Mouse (Mus musculus) embryonic facial prominence, embryonic 15.5 days (tissue): ENCODE results near the gene Vps4b. TPM values are rescaled to one million over a fixed set of nuclear protein-coding genes. Genes with fewer than 3 reads are reported as not detected.

Source experiments
- ATAC-seq: fragments of 200-750 bp; cut with Nextera tagmentation; 2 replicates; pipeline ENCODE4 v1.8.0; 2017; ENCODE audit warnings: low read depth, moderate TSS enrichment; ENCODE audit not compliant: insufficient number of reproducible peaks, low FRiP score, low TSS enrichment
- H3K27ac ChIP-seq: fragments of 300-500 bp; sonication (generic); replicated peaks from 2 replicates; pipeline ENCODE4 v1.5.1; 2015; ENCODE audit warnings: mild to moderate bottlenecking, inconsistent platforms
- H3K27me3 ChIP-seq: fragments of 300-500 bp; sonication (generic); 2 replicates; pipeline ENCODE4 v1.6.1; 2015; ENCODE audit warnings: inconsistent platforms
- H3K36me3 ChIP-seq: fragments of 300-500 bp; sonication (generic); 2 replicates; pipeline ENCODE4 v1.6.1; 2015; ENCODE audit warnings: mild to moderate bottlenecking, inconsistent platforms
- H3K4me1 ChIP-seq: fragments of 300-500 bp; sonication (generic); 2 replicates; pipeline ENCODE4 v1.6.1; 2015; ENCODE audit warnings: inconsistent platforms
- H3K4me2 ChIP-seq: fragments of 300-500 bp; sonication (generic); replicated peaks from 2 replicates; pipeline ENCODE4 v1.6.1; 2015; ENCODE audit warnings: mild to moderate bottlenecking, inconsistent platforms
- H3K4me3 ChIP-seq: fragments of 300-500 bp; sonication (generic); replicated peaks from 2 replicates; pipeline ENCODE4 v1.5.1; 2015; ENCODE audit warnings: mild to moderate bottlenecking, inconsistent platforms
- H3K9ac ChIP-seq: fragments of 300-500 bp; sonication (generic); 2 replicates; pipeline ENCODE4 v1.6.1; 2015; ENCODE audit warnings: inconsistent platforms
- H3K9me3 ChIP-seq: fragments of 300-500 bp; sonication (generic); replicated peaks from 2 replicates; pipeline ENCODE4 v1.6.1; 2016; ENCODE audit warnings: inconsistent platforms
- WGBS: fragments of 180-500 bp; shearing (Covaris S2); methylation state at CpG from one replicate; pipeline ENCODE4 v1.1.7; 2015; 5-methylcytosine and 5-hydroxymethylcytosine counted together
- polyA plus RNA-seq: library from polyadenylated mRNA; unstranded; fragments of >200 nt; fragmentation: Nextera tagmentation; extraction: Ambion mirVana; gene quantifications from 2 replicates; pipeline ENCODE4 v1.2.1, GENCODE M21; 2015

Gene Vps4b
- 62.9 and 67.9 TPM in 2 replicates for polyA plus RNA-seq

GRCm38 (mm10) chr1:106796542-106796924, at the start of gene Vps4b:
Gene Vps4b, minus strand, starts transcription at chr1:106796728.
- Histone ChIP-seq H3K9me3 (no peaks in the 10 kb centered on the region), H3K36me3 (no peaks in the 10 kb centered on the region), H3K9ac (peak within 1 kb of the TSS; percentile 99), H3K4me3 (peak within 1 kb of the TSS; percentile 98), H3K27me3 (no peaks in the 10 kb centered on the region), H3K4me2 (peak within 1 kb of the TSS; percentile 62), H3K4me1 (peaks cover 4% of the 10 kb centered on the region), H3K27ac (peak within 1 kb of the TSS; percentile 96)
- WGBS, result under 1% methylated on average over 23 of the region's 23 CpGs
- ATAC-seq, result peak; percentile 99

DNA sequence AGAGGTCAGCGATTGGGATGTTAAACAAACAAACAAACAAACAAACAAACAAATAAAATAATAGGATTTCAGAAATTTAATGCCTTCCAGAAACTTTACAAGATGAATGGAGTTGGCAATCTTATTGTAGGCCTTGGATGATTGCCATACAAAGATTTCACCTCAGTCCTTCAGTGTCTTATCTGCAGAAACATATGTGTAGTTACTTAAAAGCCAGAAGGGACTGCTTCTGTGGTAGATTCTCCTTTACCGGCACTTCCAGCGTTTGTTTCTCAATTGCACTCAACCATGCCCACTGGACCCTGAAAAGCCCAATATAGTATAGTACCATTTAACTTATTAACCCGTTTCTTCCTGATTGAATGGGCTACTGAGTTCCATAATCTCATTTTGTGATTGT, 32.3 kb upstream of the Vps4b start:
- Histone ChIP-seq H3K9ac (no peak overlapping the region), H3K4me1 (no peaks in the 10 kb centered on the region), H3K36me3 (no peaks in the 10 kb centered on the region), H3K9me3 (no peaks in the 10 kb centered on the region), H3K4me3 (no peak overlapping the region), H3K4me2 (no peak overlapping the region), H3K27ac (no peak overlapping the region), H3K27me3 (no peaks in the 10 kb centered on the region)
- no peak for ATAC-seq
- WGBS, result 68% methylated on average over 4 of the region's 4 CpGs

DNA sequence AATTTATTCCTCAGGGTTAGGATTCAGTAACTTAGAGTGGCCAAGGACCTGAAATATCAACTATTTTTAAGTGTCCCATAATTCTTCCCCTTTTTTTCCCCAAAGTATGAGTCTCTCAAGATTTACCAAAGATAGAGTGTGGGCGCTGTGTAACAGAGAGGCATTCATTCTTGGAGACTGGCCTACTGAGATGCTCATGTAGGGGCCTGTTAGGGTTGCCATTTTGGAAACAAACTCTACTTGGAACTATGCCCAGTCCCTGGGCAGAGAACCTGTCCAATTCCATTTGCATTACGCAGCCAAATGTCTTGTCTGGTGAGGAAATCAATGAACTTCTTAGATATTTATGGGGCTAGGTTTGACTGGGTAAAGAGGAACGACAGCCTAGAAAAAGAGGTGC, 25.8 kb upstream of the Vps4b start:
- H3K36me3 ChIP-seq, result no peaks in the 10 kb centered on the region
- H3K4me3 ChIP-seq, result no peak overlapping the region
- no peak overlapping the region for H3K9ac ChIP-seq
- H3K27me3 ChIP-seq, result no peaks in the 10 kb centered on the region
- no peak overlapping the region for H3K4me2 ChIP-seq
- 53% methylated on average over 3 of the region's 3 CpGs for WGBS
- H3K4me1 ChIP-seq, result no peaks in the 10 kb centered on the region
- H3K27ac ChIP-seq, result peak overlapping the region; percentile 48; the same call in 1 of the 2 replicates
- no peak for ATAC-seq
- H3K9me3 ChIP-seq, result no peaks in the 10 kb centered on the region

DNA sequence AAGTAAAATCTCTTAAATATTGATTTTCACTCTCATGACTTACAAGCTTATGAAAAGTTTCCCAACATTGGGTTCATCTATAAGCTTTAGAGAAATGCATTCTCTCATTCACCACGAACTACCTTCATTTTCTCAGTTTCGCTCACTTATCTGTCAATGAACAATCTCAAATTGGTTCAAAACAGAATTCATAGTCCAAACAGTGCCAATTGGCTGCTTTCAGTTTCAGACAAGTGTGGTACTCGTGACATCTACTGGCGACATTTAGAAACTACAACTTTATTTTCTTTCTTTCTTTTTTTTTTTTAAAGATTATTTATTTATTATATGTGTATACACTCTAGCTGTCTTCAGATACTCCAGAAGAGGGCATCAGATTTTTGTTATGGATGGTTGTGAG, 21.8 kb upstream of the Vps4b start:
- H3K27ac ChIP-seq, result no peak overlapping the region
- H3K4me2 ChIP-seq, result no peak overlapping the region
- no peak overlapping the region for H3K9ac ChIP-seq
- H3K36me3 ChIP-seq, result no peaks in the 10 kb centered on the region
- no peaks in the 10 kb centered on the region for H3K9me3 ChIP-seq
- no peaks in the 10 kb centered on the region for H3K4me1 ChIP-seq
- ATAC-seq, result no peak
- no peak overlapping the region for H3K4me3 ChIP-seq
- no peaks in the 10 kb centered on the region for H3K27me3 ChIP-seq
- 19% methylated on average over 4 of the region's 4 CpGs for WGBS

DNA sequence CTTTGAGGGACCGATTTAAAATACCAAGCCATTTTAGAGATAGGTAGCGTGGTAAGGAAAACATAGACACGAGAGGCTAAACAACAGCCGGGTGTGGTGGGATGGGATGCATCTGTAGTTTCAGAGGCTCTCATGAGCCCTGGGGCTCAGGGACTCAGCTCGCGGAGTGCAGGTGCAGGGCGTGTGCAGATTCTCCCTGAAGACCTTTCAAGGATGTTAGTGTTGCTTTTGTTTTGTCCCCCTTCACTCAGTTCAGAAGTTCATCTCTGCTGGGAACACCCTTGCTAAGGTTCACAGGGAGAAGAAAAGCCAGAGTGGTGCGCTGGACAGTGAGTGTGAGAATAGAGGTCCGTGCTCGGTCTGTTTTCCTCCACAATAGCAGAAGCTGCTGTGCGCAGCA, 20.2 kb upstream of the Vps4b start:
- H3K4me1 ChIP-seq, result no peaks in the 10 kb centered on the region
- H3K4me2 ChIP-seq, result no peak overlapping the region
- H3K27me3 ChIP-seq, result no peaks in the 10 kb centered on the region
- H3K4me3 ChIP-seq, result no peak overlapping the region
- 70% methylated on average over 11 of the region's 11 CpGs for WGBS
- H3K9ac ChIP-seq, result no peak overlapping the region
- no peak overlapping the region for H3K27ac ChIP-seq
- H3K9me3 ChIP-seq, result no peaks in the 10 kb centered on the region
- no peaks in the 10 kb centered on the region for H3K36me3 ChIP-seq
- ATAC-seq, result no peak

DNA sequence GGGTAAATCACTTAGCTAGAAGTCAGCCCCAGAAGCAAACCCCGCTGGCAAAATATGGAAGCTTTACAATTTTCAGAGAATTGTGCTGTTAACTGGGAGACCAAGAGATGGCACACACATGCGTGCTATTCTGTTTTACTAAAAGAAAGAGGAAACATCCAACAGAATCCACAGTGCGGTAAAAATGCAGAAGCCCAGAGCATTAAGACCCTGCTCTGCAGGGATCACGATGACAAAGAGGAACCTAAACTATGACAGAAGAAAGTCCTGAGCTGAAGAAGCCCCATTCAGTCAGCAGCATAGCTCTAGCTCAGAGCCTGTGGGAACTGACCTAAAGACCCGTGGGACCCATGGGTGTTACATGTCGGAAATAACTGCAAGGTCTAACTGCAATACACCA, 18.7 kb upstream of the Vps4b start:
- WGBS, result 83% methylated on average over 6 of the region's 6 CpGs
- no peak overlapping the region for H3K9ac ChIP-seq
- no peaks in the 10 kb centered on the region for H3K4me1 ChIP-seq
- ATAC-seq, result no peak
- H3K27ac ChIP-seq, result no peak overlapping the region
- no peak overlapping the region for H3K4me3 ChIP-seq
- H3K27me3 ChIP-seq, result no peaks in the 10 kb centered on the region
- H3K4me2 ChIP-seq, result no peak overlapping the region
- H3K9me3 ChIP-seq, result no peaks in the 10 kb centered on the region
- H3K36me3 ChIP-seq, result no peaks in the 10 kb centered on the region

- Histone ChIP-seq H3K27me3 (no peaks in the 10 kb centered on the region), H3K36me3 (no peaks in the 10 kb centered on the region), H3K9me3 (no peaks in the 10 kb centered on the region), H3K4me2 (no peak overlapping the region), H3K27ac (no peak overlapping the region), H3K9ac (no peak overlapping the region), H3K4me3 (no peak overlapping the region), H3K4me1 (no peaks in the 10 kb centered on the region)
- no peak for ATAC-seq
- 67% methylated on average over 5 of the region's 5 CpGs for WGBS
Measured at GRCm38 (mm10) chr1:106814864-106815263, 18.3 kb upstream of the Vps4b start.

DNA sequence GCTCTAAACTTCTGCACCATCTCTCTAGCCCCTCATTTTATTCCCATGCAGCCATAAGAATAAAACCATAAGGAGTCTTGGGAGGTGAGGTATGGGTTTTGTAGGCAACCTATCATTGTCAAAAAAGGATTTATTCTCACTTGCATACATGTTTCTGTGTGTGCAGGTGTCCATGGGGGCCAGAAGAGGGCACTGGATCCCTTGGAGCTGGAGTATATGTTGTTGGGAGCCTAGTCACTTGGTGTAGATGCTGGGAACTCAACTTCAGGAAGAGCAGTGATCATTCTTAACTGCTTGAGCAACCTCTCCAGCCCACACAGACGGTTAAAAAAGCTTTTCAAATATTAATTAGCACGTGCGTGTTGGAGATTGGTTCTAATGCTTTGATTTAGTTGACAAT, 3.4 kb upstream of the Vps4b start:
- Histone ChIP-seq H3K36me3 (no peaks in the 10 kb centered on the region), H3K4me1 (peaks cover 4% of the 10 kb centered on the region), H3K4me3 (no peak overlapping the region), H3K4me2 (no peak overlapping the region), H3K27me3 (no peaks in the 10 kb centered on the region), H3K9me3 (no peaks in the 10 kb centered on the region), H3K27ac (no peak overlapping the region), H3K9ac (no peak overlapping the region)
- no peak for ATAC-seq
- 86% methylated on average over 3 of the region's 3 CpGs for WGBS

DNA sequence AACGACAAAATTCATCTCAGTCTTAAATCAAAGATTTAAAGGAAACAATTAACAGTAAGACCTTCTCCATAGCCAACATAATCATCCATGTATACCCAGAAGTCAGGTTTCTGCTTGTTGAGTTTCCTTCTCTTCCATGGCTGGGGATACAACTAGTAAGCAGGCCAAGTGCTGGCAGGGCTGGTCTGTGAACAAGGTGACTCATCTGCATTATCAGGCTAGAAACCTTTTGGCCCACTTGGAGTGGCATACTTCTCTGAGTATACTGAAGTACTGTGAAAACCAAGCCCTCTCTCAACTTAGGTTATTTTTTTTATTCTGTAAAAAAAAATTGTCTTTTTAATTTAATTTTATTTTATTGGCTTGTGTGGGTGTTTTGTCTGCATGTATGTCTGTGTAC, 2.9 kb upstream of the Vps4b start:
- WGBS, result 41% methylated on average over 1 of the region's 1 CpGs
- Histone ChIP-seq H3K9me3 (no peaks in the 10 kb centered on the region), H3K27ac (no peak overlapping the region), H3K9ac (no peak overlapping the region), H3K4me1 (peaks cover 4% of the 10 kb centered on the region), H3K27me3 (no peaks in the 10 kb centered on the region), H3K4me3 (no peak overlapping the region), H3K36me3 (no peaks in the 10 kb centered on the region), H3K4me2 (no peak overlapping the region)
- no peak for ATAC-seq

DNA sequence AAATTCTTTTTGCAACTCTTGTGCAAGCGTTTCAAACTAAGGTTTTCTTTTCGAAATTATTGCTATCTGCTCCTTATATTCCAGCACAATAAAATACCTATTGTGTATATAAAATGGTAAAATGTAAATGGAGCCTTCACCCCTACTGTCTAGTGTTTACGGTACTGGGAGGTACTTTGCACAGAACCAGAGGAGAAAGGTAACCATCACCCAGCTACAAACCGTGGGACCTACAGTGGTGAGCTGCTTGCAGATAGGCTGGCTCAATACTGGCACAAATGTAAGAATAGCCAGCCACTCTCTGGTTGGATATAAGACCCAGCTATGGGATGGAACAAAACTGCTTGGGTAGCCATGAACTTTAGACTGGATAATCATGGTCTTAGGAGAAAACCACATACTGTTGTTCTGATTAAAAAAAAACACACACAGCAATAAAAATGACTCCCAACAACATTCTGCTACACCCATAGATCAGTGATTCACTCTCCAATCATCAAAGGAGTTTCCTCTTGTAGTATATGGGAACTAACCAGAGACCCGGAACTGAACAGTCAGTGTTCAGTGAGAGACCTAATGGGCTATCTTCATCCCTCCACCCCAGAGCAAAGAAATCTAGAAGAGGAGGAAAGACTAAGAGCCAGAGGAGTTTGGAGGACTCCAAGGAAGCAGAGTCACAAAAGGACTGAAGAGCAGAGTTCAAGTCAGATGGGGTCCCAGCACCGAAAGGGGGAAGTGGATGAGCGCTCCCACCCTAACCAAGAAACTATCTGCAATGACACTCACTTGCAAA, 655 bp upstream of the Vps4b start:
- Histone ChIP-seq H3K9ac (no peak overlapping the region), H3K4me3 (peak overlapping the region; percentile 98), H3K27me3 (no peaks in the 10 kb centered on the region), H3K4me1 (peaks cover 4% of the 10 kb centered on the region), H3K27ac (peak overlapping the region; percentile 96; the same call in 1 of the 2 replicates), H3K36me3 (no peaks in the 10 kb centered on the region), H3K4me2 (peak overlapping the region; percentile 62), H3K9me3 (no peaks in the 10 kb centered on the region)
- ATAC-seq, result no peak
- 63% methylated on average over 7 of the region's 7 CpGs for WGBS

DNA sequence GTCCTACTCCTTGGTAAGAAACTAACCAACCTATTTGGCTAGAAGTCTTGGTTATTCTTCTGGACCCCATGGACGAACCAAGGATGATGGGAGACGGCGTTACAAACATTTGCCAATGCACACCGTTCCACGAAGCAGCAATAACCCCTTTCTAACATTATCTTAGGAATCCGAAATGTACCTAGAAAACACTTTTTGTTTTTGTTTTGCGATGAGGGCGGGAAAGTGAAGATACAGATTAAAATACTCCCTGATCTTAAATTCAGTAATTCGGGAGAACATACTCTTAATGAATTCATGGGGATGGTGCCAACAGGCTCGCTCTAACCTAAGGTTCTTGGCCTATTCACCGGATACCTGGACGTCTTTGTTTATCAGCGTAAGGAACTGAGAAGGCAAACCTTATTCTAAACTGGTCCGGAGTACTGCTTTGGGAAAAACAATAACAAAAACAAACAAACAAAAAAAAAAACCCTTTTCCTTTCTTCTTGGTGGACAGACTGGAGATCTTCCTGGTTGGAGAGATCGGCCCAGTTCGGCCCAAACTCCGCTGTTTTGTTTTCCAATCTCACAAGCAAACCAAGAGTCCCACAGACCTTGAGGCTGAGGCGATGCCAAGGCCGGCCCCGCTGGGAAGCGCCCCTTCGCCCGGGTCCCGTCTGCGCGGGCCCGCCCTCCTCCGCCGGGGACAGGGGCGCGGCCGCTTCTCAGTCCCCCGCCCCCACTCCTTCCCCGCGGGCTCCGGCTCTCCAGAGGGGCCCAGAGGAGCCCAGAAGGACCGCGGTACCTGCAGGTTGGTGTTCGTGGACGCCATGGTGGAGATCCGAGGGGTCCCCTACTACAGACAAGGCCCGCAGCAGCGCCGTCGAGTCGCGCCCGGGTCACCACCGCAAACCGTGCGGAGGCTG, 640 bp downstream of the Vps4b start:
- H3K4me2 ChIP-seq, result peak overlapping the region; percentile 62
- WGBS, result 3% methylated on average over 48 of the region's 51 CpGs
- H3K9ac ChIP-seq, result peak overlapping the region; percentile 99
- no peaks in the 10 kb centered on the region for H3K36me3 ChIP-seq
- H3K27ac ChIP-seq, result peak overlapping the region; percentile 96
- H3K27me3 ChIP-seq, result no peaks in the 10 kb centered on the region
- H3K9me3 ChIP-seq, result no peaks in the 10 kb centered on the region
- peaks cover 4% of the 10 kb centered on the region for H3K4me1 ChIP-seq
- ATAC-seq, result peak; percentile 86
- H3K4me3 ChIP-seq, result peak overlapping the region; percentile 98
